Mouse (Mus musculus): ENCODE data around the gene Nans. TPM values are rescaled to one million over a fixed set of nuclear protein-coding genes. Genes with fewer than 3 reads are reported as not detected.

Gene Nans
- polyA plus RNA-seq, 1 experiment = 62.3 TPM

DNA sequence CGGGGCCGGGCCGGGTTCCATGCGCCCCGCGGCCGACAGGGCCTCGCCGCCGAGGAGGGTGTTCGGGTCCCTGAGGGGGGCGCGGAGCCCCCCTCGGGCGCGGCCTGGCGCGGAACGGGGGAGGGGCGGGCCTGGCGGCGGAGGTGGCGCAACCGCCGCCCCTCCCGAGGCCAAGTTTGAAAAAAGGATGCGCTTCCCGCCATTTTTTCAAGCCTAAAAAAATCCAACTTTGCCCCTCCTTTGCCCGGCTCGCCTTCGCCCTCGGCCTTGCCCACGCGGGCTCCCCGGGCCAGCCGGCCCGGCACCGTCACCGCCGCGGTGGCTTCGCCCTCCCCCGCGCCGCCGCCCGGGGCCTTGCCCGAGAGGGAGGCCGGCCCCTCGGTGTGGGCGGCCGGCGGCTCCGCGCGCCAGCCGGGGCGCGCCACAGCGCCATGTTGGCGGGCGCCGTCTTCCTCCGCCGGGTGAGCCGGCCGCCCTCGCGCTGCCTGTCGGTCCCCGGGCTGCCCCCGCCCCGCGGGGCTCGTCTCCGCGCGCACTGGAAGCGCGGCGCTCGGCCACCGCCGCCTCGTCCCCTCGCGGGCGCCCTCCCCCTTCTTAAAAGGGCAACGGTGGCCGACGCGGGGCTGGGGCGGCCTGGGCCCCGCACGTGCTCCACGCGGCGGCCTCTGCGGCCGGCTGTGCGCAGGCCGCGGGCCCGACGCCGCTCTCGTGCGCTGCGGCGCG, 37.1 kb upstream of the Nans start:
- Histone ChIP-seq H3K79me2 (ENCODE audit: control insufficient read depth, insufficient read depth) (peaks cover 47% of the 10 kb centered on the region), H3K4me2 (ENCODE audit: low read depth) (peak overlapping the region; percentile 79), H3ac (ENCODE audit: control insufficient read depth, insufficient read length) (peak overlapping the region; percentile 97), H3K27me3 (ENCODE audit: control insufficient read depth, insufficient read depth, insufficient read length) (no peaks in the 10 kb centered on the region), H3K36me3 (ENCODE audit: control insufficient read depth, insufficient read depth) (no peaks in the 10 kb centered on the region), H3K4me3 (peak overlapping the region; percentile 46)
- TF ChIP-seq SRF (IDR thresholded peaks at IDR 0.05; ENCODE audit: control insufficient read depth, insufficient read length, low read depth) (no peak), MYOG (IDR thresholded peaks at IDR 0.05; ENCODE audit: control insufficient read depth in 1 of 3, insufficient read depth in 1 of 3, insufficient read length in 2 of 3, low read depth in 2 of 3) (no peak), USF1 (IDR thresholded peaks at IDR 0.05; ENCODE audit: low read depth) (no peak), E2F4 (IDR thresholded peaks at IDR 0.05; ENCODE audit: insufficient read depth) (peak; percentile 53)

DNA sequence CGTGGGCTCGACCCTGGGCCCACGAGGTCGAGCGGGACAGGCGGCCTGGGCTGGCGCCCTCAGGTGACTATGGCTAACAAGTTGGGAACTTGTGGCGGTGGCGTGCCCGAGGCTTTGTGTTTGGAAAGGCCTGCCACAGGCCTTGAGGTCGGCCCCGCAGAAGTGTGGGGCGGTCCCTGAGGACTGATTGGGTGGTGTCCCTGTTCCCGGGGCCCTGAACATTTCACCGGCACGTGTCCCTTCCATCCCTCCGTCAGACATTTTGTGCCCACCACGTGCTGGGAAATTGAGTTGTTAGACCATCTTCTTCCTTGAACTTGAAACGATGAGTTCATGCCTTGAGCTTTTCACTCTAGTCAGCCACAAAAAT, 36.6 kb upstream of the Nans start:
- H3K4me3 ChIP-seq = peak overlapping the region; percentile 46
- peak overlapping the region; percentile 97 for H3ac ChIP-seq (ENCODE audit: control insufficient read depth, insufficient read length)
- H3K4me2 ChIP-seq (ENCODE audit: low read depth) = peak overlapping the region; percentile 79
- no peaks in the 10 kb centered on the region for H3K36me3 ChIP-seq (ENCODE audit: control insufficient read depth, insufficient read depth)
- peaks cover 52% of the 10 kb centered on the region for H3K79me2 ChIP-seq (ENCODE audit: control insufficient read depth, insufficient read depth)
- no peaks in the 10 kb centered on the region for H3K27me3 ChIP-seq (ENCODE audit: control insufficient read depth, insufficient read depth, insufficient read length)
- TF ChIP-seq MYOG (IDR thresholded peaks at IDR 0.05; ENCODE audit: control insufficient read depth in 1 of 3, insufficient read depth in 1 of 3, insufficient read length in 2 of 3, low read depth in 2 of 3) (peak in 1 of 3 experiments; percentile 0), CEBPB (IDR thresholded peaks at IDR 0.05; ENCODE audit: insufficient read depth, poor library complexity, severe bottlenecking) (no peak), POLR2AphosphoS2 (IDR thresholded peaks at IDR 0.05; ENCODE audit: insufficient read length, low read depth) (peak; percentile 29), E2F4 (IDR thresholded peaks at IDR 0.05; ENCODE audit: insufficient read depth) (no peak), POLR2A (IDR thresholded peaks at IDR 0.05; ENCODE audit: insufficient read length, low read depth) (peak; percentile 50), TCF12 (IDR thresholded peaks at IDR 0.05; ENCODE audit: insufficient read depth, poor library complexity, severe bottlenecking) (no peak), MAX (IDR thresholded peaks at IDR 0.05; ENCODE audit: low read depth) (peak; percentile 91), SRF (IDR thresholded peaks at IDR 0.05; ENCODE audit: control insufficient read depth, insufficient read length, low read depth) (no peak), MYOD1 (IDR thresholded peaks at IDR 0.05; ENCODE audit: control insufficient read depth in 1 of 3, insufficient read length in 2 of 3, low read depth in 2 of 3) (no peak), REST (IDR thresholded peaks at IDR 0.05; ENCODE audit: insufficient read depth, insufficient read length) (no peak), TCF3 (IDR thresholded peaks at IDR 0.05; ENCODE audit: insufficient read length, low read depth) (no peak), USF1 (IDR thresholded peaks at IDR 0.05; ENCODE audit: low read depth) (peak; percentile 81)

DNA sequence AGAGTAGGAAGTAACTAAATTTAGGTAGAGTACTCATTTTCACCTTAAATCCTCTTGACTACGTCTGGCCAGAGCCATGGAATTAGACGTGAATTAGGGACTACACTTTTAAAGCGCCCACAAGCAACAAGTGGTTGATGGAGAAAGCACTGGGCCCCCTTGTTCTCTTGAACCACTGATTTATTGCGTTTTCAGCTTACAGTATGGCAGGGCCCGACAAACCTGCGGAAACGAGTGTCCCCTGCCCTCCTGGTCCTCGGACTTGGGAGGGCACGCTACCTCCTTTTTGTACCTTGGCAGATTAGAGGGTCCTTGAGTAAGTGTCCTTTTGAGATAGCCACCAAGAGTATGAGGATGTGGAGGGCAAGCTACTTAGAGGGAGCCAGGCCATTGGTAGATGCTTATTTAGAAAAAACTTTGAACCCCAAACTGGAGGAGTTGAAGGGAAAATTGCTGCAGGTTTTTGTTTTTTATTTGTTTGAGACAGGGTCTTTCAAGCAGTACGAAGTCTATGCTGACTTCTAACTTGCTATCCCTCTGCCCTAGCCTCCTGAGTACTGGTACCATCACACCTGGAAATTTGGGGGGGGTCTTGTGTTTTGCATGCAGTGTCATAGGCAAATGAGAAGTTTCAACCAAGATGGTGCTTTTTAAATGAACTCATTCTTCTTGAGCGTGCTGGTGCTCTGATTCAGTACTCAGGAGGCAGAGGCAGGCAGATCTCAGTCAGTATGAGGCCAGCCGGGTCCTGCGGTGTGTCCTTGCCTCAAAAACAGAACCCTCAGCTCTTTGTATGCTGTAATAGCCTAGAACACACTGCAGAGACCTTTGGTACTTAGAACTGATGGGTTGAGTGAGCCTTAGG, 36.0 kb upstream of the Nans start:
- peak overlapping the region; percentile 79 for H3K4me2 ChIP-seq (ENCODE audit: low read depth)
- peak overlapping the region; percentile 97 for H3ac ChIP-seq (ENCODE audit: control insufficient read depth, insufficient read length)

DNA sequence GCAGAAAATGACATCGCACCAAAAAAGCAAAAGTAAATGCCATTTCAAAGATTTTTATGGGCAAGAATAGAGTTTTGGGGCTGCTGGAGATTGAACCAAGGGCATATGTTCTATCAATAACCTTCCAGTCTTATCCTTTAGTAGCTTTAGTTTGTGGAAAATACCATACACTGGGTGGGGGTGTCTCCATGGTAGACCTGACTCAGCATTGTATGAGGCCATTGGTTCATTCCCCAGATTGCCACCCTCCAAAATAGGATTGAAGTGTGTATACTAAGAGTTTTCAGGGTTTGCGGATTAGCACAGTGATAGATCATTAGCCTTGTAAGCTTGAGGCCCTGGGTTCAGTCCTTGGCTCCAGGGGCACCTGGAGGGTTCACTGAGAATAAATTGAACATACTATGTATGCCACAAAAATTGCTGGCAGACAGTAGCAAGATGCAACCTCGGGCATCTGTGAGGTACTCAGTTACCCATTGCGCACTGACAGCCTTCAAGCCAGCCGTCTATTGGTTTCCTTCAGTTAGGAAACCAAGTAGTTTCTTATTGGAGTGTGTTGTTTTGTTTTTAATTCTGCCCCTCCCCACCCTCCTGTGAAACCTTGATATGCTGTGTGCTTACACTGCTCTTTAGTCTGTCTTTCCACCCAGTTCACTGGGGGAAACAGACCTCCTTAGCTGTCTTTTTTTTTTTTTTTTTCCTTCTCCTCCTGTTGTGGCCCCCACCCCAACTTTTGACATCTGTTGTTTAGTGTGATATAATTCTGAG, 34.8 kb upstream of the Nans start:
- TF ChIP-seq POLR2AphosphoS2 (IDR thresholded peaks at IDR 0.05; ENCODE audit: insufficient read length, low read depth) (no peak), MYOG (IDR thresholded peaks at IDR 0.05; ENCODE audit: control insufficient read depth in 1 of 3, insufficient read depth in 1 of 3, insufficient read length in 2 of 3, low read depth in 2 of 3) (no peak), TCF12 (IDR thresholded peaks at IDR 0.05; ENCODE audit: insufficient read depth, poor library complexity, severe bottlenecking) (no peak), E2F4 (IDR thresholded peaks at IDR 0.05; ENCODE audit: insufficient read depth) (no peak), MYOD1 (IDR thresholded peaks at IDR 0.05; ENCODE audit: control insufficient read depth in 1 of 3, insufficient read length in 2 of 3, low read depth in 2 of 3) (no peak), SRF (IDR thresholded peaks at IDR 0.05; ENCODE audit: control insufficient read depth, insufficient read length, low read depth) (no peak), TCF3 (IDR thresholded peaks at IDR 0.05; ENCODE audit: insufficient read length, low read depth) (no peak), REST (IDR thresholded peaks at IDR 0.05; ENCODE audit: insufficient read depth, insufficient read length) (no peak)
- Histone ChIP-seq H3K79me2 (ENCODE audit: control insufficient read depth, insufficient read depth) (peaks cover 70% of the 10 kb centered on the region), H3K27me3 (ENCODE audit: control insufficient read depth, insufficient read depth, insufficient read length) (no peaks in the 10 kb centered on the region), H3K4me2 (ENCODE audit: low read depth) (peak overlapping the region; percentile 79), H3K4me3 (peak overlapping the region; percentile 46), H3ac (ENCODE audit: control insufficient read depth, insufficient read length) (no peak overlapping the region), H3K36me3 (ENCODE audit: control insufficient read depth, insufficient read depth) (no peaks in the 10 kb centered on the region)

More for the DNA sequence above, 36.0 kb upstream of the Nans start:
- Histone ChIP-seq H3K36me3 (ENCODE audit: control insufficient read depth, insufficient read depth) (no peaks in the 10 kb centered on the region), H3K79me2 (ENCODE audit: control insufficient read depth, insufficient read depth) (peaks cover 58% of the 10 kb centered on the region), H3K4me3 (peak overlapping the region; percentile 46), H3K27me3 (ENCODE audit: control insufficient read depth, insufficient read depth, insufficient read length) (no peaks in the 10 kb centered on the region)
- TF ChIP-seq E2F4 (IDR thresholded peaks at IDR 0.05; ENCODE audit: insufficient read depth) = no peak
- TF ChIP-seq USF1 (IDR thresholded peaks at IDR 0.05; ENCODE audit: low read depth) = no peak
- no peak for TF ChIP-seq MYOD1 (IDR thresholded peaks at IDR 0.05; ENCODE audit: control insufficient read depth in 1 of 3, insufficient read length in 2 of 3, low read depth in 2 of 3)
- TF ChIP-seq POLR2AphosphoS2 (IDR thresholded peaks at IDR 0.05; ENCODE audit: insufficient read length, low read depth) = no peak
- no peak for TF ChIP-seq REST (IDR thresholded peaks at IDR 0.05; ENCODE audit: insufficient read depth, insufficient read length)
- TF ChIP-seq SRF (IDR thresholded peaks at IDR 0.05; ENCODE audit: control insufficient read depth, insufficient read length, low read depth) = no peak
- no peak for TF ChIP-seq POLR2A (IDR thresholded peaks at IDR 0.05; ENCODE audit: insufficient read length, low read depth)
- TF ChIP-seq MAX (IDR thresholded peaks at IDR 0.05; ENCODE audit: low read depth) = no peak
- TF ChIP-seq MYOG (IDR thresholded peaks at IDR 0.05; ENCODE audit: control insufficient read depth in 1 of 3, insufficient read depth in 1 of 3, insufficient read length in 2 of 3, low read depth in 2 of 3) = no peak
- TF ChIP-seq TCF3 (IDR thresholded peaks at IDR 0.05; ENCODE audit: insufficient read length, low read depth) = no peak
- TF ChIP-seq CEBPB (IDR thresholded peaks at IDR 0.05; ENCODE audit: insufficient read depth, poor library complexity, severe bottlenecking) = no peak
- no peak for TF ChIP-seq TCF12 (IDR thresholded peaks at IDR 0.05; ENCODE audit: insufficient read depth, poor library complexity, severe bottlenecking)
